Mouse (Mus musculus) A20 (cell line): Measurements from ENCODE around the gene Tardbp.

Experiments
- DNase-seq: peaks from one replicate; pipeline ENCODE4 v3.0.0-alpha.2; 2011; ENCODE audit warnings: low read depth, low spot score

Tardbp gene

GRCm38 (mm10) chr4:148626623-148627185, at the start of gene Tardbp:
Tardbp (minus strand) TSS chr4:148627019.
- DNase-seq = peak; percentile 98

GRCm38 (mm10) chr4:148676188-148676960, 49.6 kb upstream of the Tardbp start:
- no peak for DNase-seq

- peak; percentile 78 for DNase-seq
Observed at GRCm38 (mm10) chr4:148675043-148675442, 48.2 kb upstream of the Tardbp start.

- DNase-seq = no peak
Observed at GRCm38 (mm10) chr4:148671230-148671947, 44.6 kb upstream of the Tardbp start.

GRCm38 (mm10) chr4:148667006-148667755, 40.4 kb upstream of the Tardbp start:
- DNase-seq = no peak

- DNase-seq = no peak
Observed at GRCm38 (mm10) chr4:148664021-148664420, 37.2 kb upstream of the Tardbp start.

GRCm38 (mm10) chr4:148663326-148663725, 36.5 kb upstream of the Tardbp start:
- DNase-seq = no peak

- peak; percentile 55 for DNase-seq
Observed at GRCm38 (mm10) chr4:148662168-148662965, 35.5 kb upstream of the Tardbp start.

- DNase-seq = no peak
Observed at GRCm38 (mm10) chr4:148660174-148660573, 33.4 kb upstream of the Tardbp start.

- DNase-seq = no peak
Observed at GRCm38 (mm10) chr4:148657776-148658175, 31.0 kb upstream of the Tardbp start.

GRCm38 (mm10) chr4:148656691-148657258, 30.0 kb upstream of the Tardbp start:
- DNase-seq = peak; percentile 35

GRCm38 (mm10) chr4:148654701-148655398, 28.0 kb upstream of the Tardbp start:
- peak; percentile 56 for DNase-seq

GRCm38 (mm10) chr4:148651045-148651444, 24.2 kb upstream of the Tardbp start:
- DNase-seq = no peak

- peak; percentile 54 for DNase-seq
Observed at GRCm38 (mm10) chr4:148649309-148649708, 22.5 kb upstream of the Tardbp start.

- no peak for DNase-seq
Observed at GRCm38 (mm10) chr4:148646616-148647015, 19.8 kb upstream of the Tardbp start.

GRCm38 (mm10) chr4:148644926-148645325, 18.1 kb upstream of the Tardbp start:
- DNase-seq = no peak

- peak; percentile 76 for DNase-seq
Observed at GRCm38 (mm10) chr4:148644157-148644511, 17.3 kb upstream of the Tardbp start.

GRCm38 (mm10) chr4:148643291-148644156, 16.7 kb upstream of the Tardbp start, which contains the start of gene Gm572:
Gm572 (plus strand) TSS chr4:148643317.
- DNase-seq = no peak

- no peak for DNase-seq
Observed at GRCm38 (mm10) chr4:148641121-148641520, 14.3 kb upstream of the Tardbp start.
